Mouse (Mus musculus) E14TG2a.4 (cell line): ENCODE measurements around the gene Calcb.

Source experiments
- CTCF ChIP-seq: conservative IDR thresholded peaks from 2 replicates; pipeline ENCODE4 v1.5.1; 2014; ENCODE audit warnings: low read length
- NANOG ChIP-seq: IDR thresholded peaks from 2 replicates; pipeline ENCODE4 v1.6.1; 2014; ENCODE audit warnings: borderline replicate concordance, low read length, mixed read lengths
- POU5F1 ChIP-seq: IDR thresholded peaks from 2 replicates; pipeline ENCODE4 v1.6.1; 2014; ENCODE audit warnings: low read length, borderline replicate concordance

GRCm38 (mm10) chr7:114745481-114746271 lies 27.2 kb downstream of the Calcb start:
- TF ChIP-seq CTCF, result no peak
- no peak for TF ChIP-seq POU5F1
- TF ChIP-seq NANOG, result no peak
